Comparison of ENCODE assay signal across 12 mouse cellular contexts in the genomic region with DNA sequence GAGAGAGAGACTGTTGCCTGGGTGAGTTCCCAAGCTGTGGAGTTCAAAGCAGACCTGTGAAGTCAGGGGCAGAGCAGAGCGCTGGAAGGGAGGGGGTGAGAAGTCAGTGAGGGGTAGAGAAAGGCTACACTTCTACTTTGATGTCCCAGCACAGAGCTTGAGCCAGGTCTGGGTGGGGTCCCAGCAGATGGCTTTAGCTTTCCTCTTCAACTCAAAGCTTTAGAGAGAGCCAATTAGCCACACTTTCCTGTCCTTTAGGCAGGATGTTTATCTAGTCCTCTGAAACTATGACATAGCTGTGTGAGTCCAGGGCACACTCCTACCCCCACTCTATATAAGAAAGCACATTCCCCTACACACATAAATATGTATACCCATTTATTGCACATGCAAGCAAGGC. TPM values are rescaled to one million over a fixed set of nuclear protein-coding genes. Genes with fewer than 3 reads are reported as not detected.
DNase-seq lines count a peak whose midpoint lies in the region; ATAC-seq and TF ChIP-seq lines count a peak whose summit lies in the region.
"Had no signal": no experiment of that assay in that cellular context is flagged by ENCODE, and none has a peak within 500 bp of the region (broad histone marks: within the 10 kb centered on the region; RNA-seq: fewer than 3 reads in every experiment).

No protein-coding gene starts in this region.

- peak; percentile 39; the same call in 1 of the 2 replicates for ATAC-seq in forebrain, embryonic 13.5 days
- no peak for ATAC-seq in forebrain, postnatal 0 days
- peak; percentile 36; the same call in 1 of the 2 replicates for ATAC-seq in kidney, embryonic 16.5 days (ENCODE audit: low FRiP score, low TSS enrichment)
- ATAC-seq in liver, embryonic 15.5 days (ENCODE audit: insufficient read depth) = no peak
- ATAC-seq: activated CD4-positive, CD25-positive, alpha-beta regulatory T cell, adult 4 months; inflammation-experienced regulatory T-cells, adult 6 months had no signal

- H3K36me3 ChIP-seq in forebrain, embryonic 13.5 days (ENCODE audit: poor library complexity, severe bottlenecking) = no peaks in the 10 kb centered on the region
- H3K36me3 ChIP-seq in forebrain, postnatal 0 days (ENCODE audit: insufficient read depth) = no peaks in the 10 kb centered on the region
- H3K36me3 ChIP-seq in kidney, embryonic 16.5 days (ENCODE audit: insufficient read depth, low read length) = no peaks in the 10 kb centered on the region
- H3K36me3 ChIP-seq in liver, embryonic 15.5 days (replicated peaks) = no peaks in the 10 kb centered on the region
- H3K36me3 ChIP-seq: G1E had no signal

- TF ChIP-seq CTCF in forebrain, postnatal 0 days (IDR thresholded peaks at IDR 0.05; ENCODE audit: low read depth) = no peak
- no peak for TF ChIP-seq CTCF in brain, embryonic 14.5 days (IDR thresholded peaks at IDR 0.05; ENCODE audit: borderline replicate concordance, extremely low read depth, insufficient read depth, insufficient read length)

- no peak overlapping the region for H3K4me2 ChIP-seq in forebrain, embryonic 13.5 days
- H3K4me2 ChIP-seq in forebrain, postnatal 0 days (ENCODE audit: low read depth) = no peak overlapping the region
- H3K4me2 ChIP-seq in kidney, embryonic 16.5 days (replicated peaks; ENCODE audit: low read depth, low read length) = no peak overlapping the region
- H3K4me2 ChIP-seq in liver, embryonic 15.5 days = no peak overlapping the region

- H3K4me3 ChIP-seq in forebrain, embryonic 13.5 days = no peak overlapping the region
- no peak overlapping the region for H3K4me3 ChIP-seq in forebrain, postnatal 0 days (ENCODE audit: low read depth, low read length)
- H3K4me3 ChIP-seq in kidney, embryonic 16.5 days (ENCODE audit: low read length) = no peak overlapping the region
- H3K4me3 ChIP-seq in liver, embryonic 15.5 days (replicated peaks) = no peak overlapping the region

- no peak overlapping the region for H3K9ac ChIP-seq in forebrain, embryonic 13.5 days
- H3K9ac ChIP-seq in forebrain, postnatal 0 days = no peak overlapping the region
- no peak overlapping the region for H3K9ac ChIP-seq in kidney, embryonic 16.5 days (replicated peaks; ENCODE audit: low read length)
- no peak overlapping the region for H3K9ac ChIP-seq in liver, embryonic 15.5 days

- 6% methylated on average over 1 of the region's 1 CpGs for WGBS in forebrain, embryonic 13.5 days
- 26% methylated on average over 1 of the region's 1 CpGs for WGBS in forebrain, postnatal 0 days
- 0% methylated on average over 1 of the region's 1 CpGs for WGBS in kidney, embryonic 16.5 days
- 36% methylated on average over 1 of the region's 1 CpGs for WGBS in liver, embryonic 15.5 days (ENCODE audit: insufficient replicate concordance)

- H3K27me3 ChIP-seq in forebrain, embryonic 13.5 days = no peaks in the 10 kb centered on the region
- H3K27me3 ChIP-seq in forebrain, postnatal 0 days (ENCODE audit: insufficient read depth, low read length) = no peaks in the 10 kb centered on the region
- no peaks in the 10 kb centered on the region for H3K27me3 ChIP-seq in kidney, embryonic 16.5 days (ENCODE audit: insufficient read depth, low read length)
- 0 out of 2 replicates have a peak, but pooled peaks cover 8% of the 10 kb centered on the region for H3K27me3 ChIP-seq in liver, embryonic 15.5 days

- H3K9me3 ChIP-seq in forebrain, embryonic 13.5 days (replicated peaks) = no peaks in the 10 kb centered on the region
- no peaks in the 10 kb centered on the region for H3K9me3 ChIP-seq in forebrain, postnatal 0 days (ENCODE audit: low read length)
- no peaks in the 10 kb centered on the region for H3K9me3 ChIP-seq in kidney, embryonic 16.5 days (ENCODE audit: low read length)
- no peaks in the 10 kb centered on the region for H3K9me3 ChIP-seq in liver, embryonic 15.5 days (replicated peaks)
- H3K9me3 ChIP-seq: G1E had no signal

- TF ChIP-seq POLR2A in brain, embryonic 14.5 days (IDR thresholded peaks at IDR 0.05; ENCODE audit: borderline replicate concordance, extremely low read depth, insufficient read depth, insufficient read length, poor library complexity, severe bottlenecking) = no peak

- no peaks in the 10 kb centered on the region for H3K4me1 ChIP-seq in forebrain, embryonic 13.5 days
- H3K4me1 ChIP-seq in forebrain, postnatal 0 days (ENCODE audit: insufficient read depth) = no peaks in the 10 kb centered on the region
- H3K4me1 ChIP-seq in kidney, embryonic 16.5 days (ENCODE audit: insufficient read depth, low read length) = 0 out of 2 replicates have a peak, but pooled peaks cover 4% of the 10 kb centered on the region
- H3K4me1 ChIP-seq in liver, embryonic 15.5 days (replicated peaks) = peaks cover 21% of the 10 kb centered on the region

- no peak overlapping the region for H3K27ac ChIP-seq in forebrain, embryonic 13.5 days
- H3K27ac ChIP-seq in forebrain, postnatal 0 days (ENCODE audit: low read depth, low read length) = no peak overlapping the region
- no peak overlapping the region for H3K27ac ChIP-seq in kidney, embryonic 16.5 days (ENCODE audit: low read length)
- 0 out of 2 replicates have a peak overlapping the region, but pooled peaks have one; percentile 7 for H3K27ac ChIP-seq in liver, embryonic 15.5 days (replicated peaks)

- DNase-seq in forebrain, postnatal 0 days = no peak
- DNase-seq in kidney, adult 8-10 months = no peak
- DNase-seq in brain, embryonic 14.5 days (ENCODE audit: low read depth) = peak; percentile 12
- no peak for DNase-seq in c-Kit-positive CD71-positive TER-119-positive erythroid progenitor cells, embryonic 14.5 days (ENCODE audit: low spot score)
- no peak for DNase-seq in cerebellum, adult 11 months

RNA-seq across cellular contexts. Expression of a gene that starts 4.3 kb away (rescaled TPM):
- 20.0 and 21.7 TPM in 2 replicates for polyA plus RNA-seq in forebrain, embryonic 13.5 days (2015; fragmentation: Nextera tagmentation; extraction: Ambion mirVana)
- total RNA-seq in forebrain, postnatal 0 days (2014; rRNA removed) = 12.1 and 22.6 TPM in 2 replicates
- polyA plus RNA-seq in forebrain, postnatal 0 days (2015; fragmentation: Nextera tagmentation; extraction: Ambion mirVana) = 23.9 and 25.3 TPM in 2 replicates
- 125 and 126 TPM in 2 replicates for polyA plus RNA-seq in kidney, embryonic 16.5 days (2015; fragmentation: Nextera tagmentation; extraction: Ambion mirVana)
- polyA plus RNA-seq in brain, embryonic 14.5 days (2012; rRNA removed) = 17.7 and 24.8 TPM in 2 replicates
- polyA plus RNA-seq in liver, embryonic 15.5 days (2015; fragmentation: Nextera tagmentation; extraction: Ambion mirVana) = 1.6 and 1.8 TPM in 2 replicates
- total RNA-seq: monocyte, adult 5-6 weeks had no signal
- polyA plus RNA-seq: activated CD4-positive, CD25-positive, alpha-beta regulatory T cell, adult 4 months; G1E; inflammation-experienced regulatory T-cells, adult 6 months had no signal

Comparison
In these comparisons a context has a peak if more than half of its experiments do, and no peak if none do; other contexts are left out.
1. ATAC-seq: peak in forebrain, embryonic 13.5 days (single experiment) and kidney, embryonic 16.5 days (single experiment); none in forebrain, postnatal 0 days (single experiment) and liver, embryonic 15.5 days (single experiment).